Mouse (Mus musculus) E14TG2a.4 (cell line): Measurements from ENCODE around the gene Sap18b.
A peak's percentile ranks its signal among the peaks of the same experiment; 100 is the strongest.

Experiments
- H3K27me3 ChIP-seq: 2 replicates; pipeline ENCODE4 v1.6.1; 2014; ENCODE audit warnings: low read length, control low read depth; ENCODE audit not compliant: insufficient read depth
- H3K36me3 ChIP-seq: 2 replicates; pipeline ENCODE4 v1.6.1; 2014; ENCODE audit warnings: low read length, control low read depth; ENCODE audit not compliant: insufficient read depth
- H3K4me1 ChIP-seq: replicated peaks from 2 replicates; pipeline ENCODE4 v1.6.1; 2014; ENCODE audit warnings: low read depth, low read length, control low read depth
- H3K4me3 ChIP-seq: replicated peaks from 2 replicates; pipeline ENCODE4 v1.5.1; 2014; ENCODE audit warnings: mild to moderate bottlenecking, low read length
- H3K9me3 ChIP-seq: 2 replicates; pipeline ENCODE4 v1.6.1; 2014; ENCODE audit warnings: low read length, control low read depth
- CTCF ChIP-seq: conservative IDR thresholded peaks from 2 replicates; pipeline ENCODE4 v1.5.1; 2014; ENCODE audit warnings: low read length
- NANOG ChIP-seq: IDR thresholded peaks from 2 replicates; pipeline ENCODE4 v1.6.1; 2014; ENCODE audit warnings: borderline replicate concordance, low read length, mixed read lengths
- POU5F1 ChIP-seq: IDR thresholded peaks from 2 replicates; pipeline ENCODE4 v1.6.1; 2014; ENCODE audit warnings: low read length, borderline replicate concordance

Gene Sap18b

GRCm38 (mm10) chr8:95832603-95833434, 7.7 kb downstream of the Sap18b start:
- no peaks in the 10 kb centered on the region for H3K27me3 ChIP-seq
- peak overlapping the region; percentile 71 for H3K4me3 ChIP-seq
- no peak for TF ChIP-seq NANOG
- TF ChIP-seq POU5F1, result no peak
- peak; percentile 100 for TF ChIP-seq CTCF
- peaks cover 14% of the 10 kb centered on the region for H3K36me3 ChIP-seq
- no peaks in the 10 kb centered on the region for H3K9me3 ChIP-seq
- peaks cover 91% of the 10 kb centered on the region for H3K4me1 ChIP-seq

- TF ChIP-seq NANOG, result peak; percentile 47; the same call in 1 of the 2 replicates
- TF ChIP-seq POU5F1, result peak; percentile 68; the same call in 1 of the 2 replicates
- no peak for TF ChIP-seq CTCF
- Histone ChIP-seq H3K36me3 (peaks cover 15% of the 10 kb centered on the region), H3K9me3 (no peaks in the 10 kb centered on the region), H3K4me3 (peak overlapping the region; percentile 71), H3K4me1 (peaks cover 84% of the 10 kb centered on the region), H3K27me3 (no peaks in the 10 kb centered on the region)
Measured at GRCm38 (mm10) chr8:95833435-95833984, 8.4 kb downstream of the Sap18b start.

- Histone ChIP-seq H3K4me3 (no peak overlapping the region), H3K27me3 (no peaks in the 10 kb centered on the region), H3K4me1 (peaks cover 68% of the 10 kb centered on the region), H3K36me3 (peaks cover 37% of the 10 kb centered on the region), H3K9me3 (no peaks in the 10 kb centered on the region)
- TF ChIP-seq POU5F1, result no peak
- no peak for TF ChIP-seq NANOG
- TF ChIP-seq CTCF, result no peak
Measured at GRCm38 (mm10) chr8:95835891-95836290, 10.7 kb downstream of the Sap18b start.

DNA sequence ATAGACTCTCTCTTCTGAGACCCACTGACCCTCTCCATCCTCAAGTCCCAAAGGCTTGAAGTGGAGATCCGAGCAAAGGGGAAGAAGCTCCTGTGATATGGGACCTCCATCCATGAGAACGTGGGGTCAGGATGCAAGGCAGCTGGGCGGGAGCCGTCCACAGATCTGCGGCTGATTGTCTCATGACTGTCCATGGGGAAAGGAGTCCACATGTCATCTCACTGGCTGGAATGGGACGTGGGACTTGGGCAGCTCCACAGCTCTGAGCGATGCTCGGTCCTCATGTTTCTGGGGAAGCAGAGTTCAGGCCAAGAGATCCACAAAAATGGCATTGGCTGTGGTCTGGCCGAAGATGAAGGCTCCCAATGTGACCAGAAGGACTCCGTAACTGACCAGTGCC, 12.1 kb downstream of the Sap18b start:
- Histone ChIP-seq H3K9me3 (no peaks in the 10 kb centered on the region), H3K4me3 (no peak overlapping the region), H3K27me3 (no peaks in the 10 kb centered on the region), H3K36me3 (peaks cover 50% of the 10 kb centered on the region), H3K4me1 (peaks cover 68% of the 10 kb centered on the region)
- TF ChIP-seq NANOG (no peak), POU5F1 (no peak), CTCF (no peak)

GRCm38 (mm10) chr8:95839289-95839688, 14.1 kb downstream of the Sap18b start:
- Histone ChIP-seq H3K4me3 (no peak overlapping the region), H3K27me3 (no peaks in the 10 kb centered on the region), H3K36me3 (peaks cover 69% of the 10 kb centered on the region), H3K4me1 (peaks cover 57% of the 10 kb centered on the region), H3K9me3 (no peaks in the 10 kb centered on the region)
- TF ChIP-seq CTCF (no peak), POU5F1 (no peak), NANOG (no peak)

DNA sequence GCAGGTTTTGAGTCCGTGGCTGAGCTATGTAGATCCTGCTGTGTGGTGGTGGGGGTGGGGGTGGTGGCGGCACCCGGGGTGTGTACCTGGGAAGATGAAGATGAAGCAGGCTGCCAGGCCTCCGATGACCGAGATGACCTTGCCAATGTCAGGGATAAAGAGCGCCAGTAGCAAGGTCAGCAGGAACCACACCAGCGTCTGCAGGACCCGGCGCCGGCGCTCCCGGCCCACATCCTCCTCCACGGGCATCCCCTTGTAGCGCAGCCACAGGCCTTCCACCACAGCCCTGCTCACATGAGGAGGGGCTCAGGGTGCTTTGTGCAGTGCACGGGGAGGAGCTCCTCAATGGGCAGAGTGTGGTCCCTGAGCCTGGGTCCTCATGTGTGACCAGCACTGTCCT, 16.3 kb downstream of the Sap18b start:
- no peaks in the 10 kb centered on the region for H3K9me3 ChIP-seq
- no peak overlapping the region for H3K4me3 ChIP-seq
- H3K27me3 ChIP-seq, result no peaks in the 10 kb centered on the region
- TF ChIP-seq POU5F1, result no peak
- no peak for TF ChIP-seq NANOG
- no peak for TF ChIP-seq CTCF
- peaks cover 52% of the 10 kb centered on the region for H3K4me1 ChIP-seq
- H3K36me3 ChIP-seq, result peaks cover 87% of the 10 kb centered on the region

DNA sequence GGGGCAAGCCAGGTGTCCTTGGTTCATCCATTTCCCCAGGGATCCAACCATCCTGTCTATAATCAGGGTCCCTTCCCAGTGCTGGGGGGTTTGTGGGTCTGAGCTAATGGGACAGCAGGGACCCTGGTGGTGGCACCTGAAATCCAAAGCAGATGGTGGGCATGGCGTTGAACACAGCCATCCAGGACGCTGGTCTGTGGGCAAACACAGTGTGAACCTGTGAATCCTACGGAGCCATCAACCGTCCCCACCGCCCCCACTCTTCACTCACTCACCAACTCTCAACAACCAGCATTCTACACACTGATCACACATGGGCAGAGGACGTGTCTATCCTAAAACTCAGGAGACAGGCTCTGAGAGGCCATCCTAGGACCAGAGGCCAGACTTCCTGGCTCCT, 18.8 kb downstream of the Sap18b start:
- Histone ChIP-seq H3K27me3 (no peaks in the 10 kb centered on the region), H3K4me3 (no peak overlapping the region), H3K4me1 (peaks cover 50% of the 10 kb centered on the region), H3K9me3 (no peaks in the 10 kb centered on the region), H3K36me3 (peaks cover 80% of the 10 kb centered on the region)
- TF ChIP-seq CTCF (no peak), POU5F1 (no peak), NANOG (no peak)

- H3K4me1 ChIP-seq, result peaks cover 54% of the 10 kb centered on the region
- H3K9me3 ChIP-seq, result no peaks in the 10 kb centered on the region
- H3K27me3 ChIP-seq, result no peaks in the 10 kb centered on the region
- no peak overlapping the region for H3K4me3 ChIP-seq
- peaks cover 71% of the 10 kb centered on the region for H3K36me3 ChIP-seq
- TF ChIP-seq POU5F1 (no peak), CTCF (no peak), NANOG (no peak)
Measured at GRCm38 (mm10) chr8:95845026-95845425, 19.9 kb downstream of the Sap18b start.
